Mouse (Mus musculus) Patski (cell line): Measurements from ENCODE around the gene Prrt1. TPM values are rescaled to one million over a fixed set of nuclear protein-coding genes. Genes with fewer than 3 reads are reported as not detected.

Experiments used
- ATAC-seq: fragments of 100-300 bp; one replicate; pipeline ENCODE4 v1.8.0; 2021
- CTCF ChIA-PET: fragments of 350-600 bp; sonication (Branson Sonifier 250); formaldehyde crosslinking; loops from one replicate; lab custom pipeline; 2022; ENCODE audit warnings: inconsistent platforms; lab: Charles Lee
- POLR2A ChIA-PET: fragments of 350-600 bp; sonication (Branson Sonifier 250); formaldehyde crosslinking; loops from one replicate; lab custom pipeline; 2022; ENCODE audit warnings: antibody characterized with exemption, inconsistent platforms; lab: Charles Lee
- DNase-seq: peaks from one replicate; pipeline ENCODE4 v3.0.0-alpha.2; 2011; ENCODE audit warnings: low read depth, low spot score
- H3K27me3 ChIP-seq: fragments of 371-371 bp; one replicate; pipeline ENCODE4 v1.5.1; 2021
- CTCF ChIP-seq: fragments of 100-300 bp; IDR thresholded peaks from one replicate; pipeline ENCODE4 v1.5.1; 2021
- in situ Hi-C: fragments of 300-500 bp; cut with MboI; formaldehyde crosslinking; loops from 3 replicates; pipeline ENCODE4 v1.11.1; 2018; ENCODE audit warnings: low pct_unique_long_range_greater_than_20kb, mixed read lengths
- polyA plus RNA-seq: library from polyadenylated mRNA; unstranded; gene quantifications from one replicate; pipeline ENCODE4 v1.2.3, GENCODE M21; 2021

Prrt1 gene
- polyA plus RNA-seq, 1 experiment from 2014 or later: 6.7 TPM

GRCm38 (mm10) chr17:34646906-34647787, 17.8 kb downstream of the Prrt1 start, which contains the start of gene Atf6b:
TSS of gene Atf6b (plus strand) at chr17:34647146.
- in situ Hi-C loops: loop anchor here (25.0 kb wide), 1 partner anchor 490 kb away; the partner anchor contains the start of genes Apom, Bag6 and D17H6S53E

GRCm38 (mm10) chr17:34648141-34648890, 19.0 kb downstream of the Prrt1 start:
- TF ChIP-seq CTCF: no peak
- H3K27me3 ChIP-seq: no peaks in the 10 kb centered on the region
- no peak for DNase-seq
- ChIA-PET CTCF (interaction anchor here (1.3 kb wide), 1 partner anchor 29 kb away, joined by 4 read pairs; no protein-coding TSS in a partner anchor), POLR2A (no interaction called here)
- ATAC-seq: no peak
- in situ Hi-C loops: loop anchor here (25.0 kb wide), 1 partner anchor 489 kb away; the partner anchor contains the start of genes Apom, Bag6 and D17H6S53E

More at GRCm38 (mm10) chr17:34646906-34647787, 17.8 kb downstream of the Prrt1 start, which contains the start of gene Atf6b:
- ChIA-PET POLR2A (no interaction called here), CTCF (interaction anchor here (1.3 kb wide), 1 partner anchor 28 kb away, joined by 4 read pairs; no protein-coding TSS in a partner anchor)
- no peak for TF ChIP-seq CTCF
- ATAC-seq (peak; percentile 92), DNase-seq (peak; percentile 79)
- H3K27me3 ChIP-seq: no peaks in the 10 kb centered on the region

DNA sequence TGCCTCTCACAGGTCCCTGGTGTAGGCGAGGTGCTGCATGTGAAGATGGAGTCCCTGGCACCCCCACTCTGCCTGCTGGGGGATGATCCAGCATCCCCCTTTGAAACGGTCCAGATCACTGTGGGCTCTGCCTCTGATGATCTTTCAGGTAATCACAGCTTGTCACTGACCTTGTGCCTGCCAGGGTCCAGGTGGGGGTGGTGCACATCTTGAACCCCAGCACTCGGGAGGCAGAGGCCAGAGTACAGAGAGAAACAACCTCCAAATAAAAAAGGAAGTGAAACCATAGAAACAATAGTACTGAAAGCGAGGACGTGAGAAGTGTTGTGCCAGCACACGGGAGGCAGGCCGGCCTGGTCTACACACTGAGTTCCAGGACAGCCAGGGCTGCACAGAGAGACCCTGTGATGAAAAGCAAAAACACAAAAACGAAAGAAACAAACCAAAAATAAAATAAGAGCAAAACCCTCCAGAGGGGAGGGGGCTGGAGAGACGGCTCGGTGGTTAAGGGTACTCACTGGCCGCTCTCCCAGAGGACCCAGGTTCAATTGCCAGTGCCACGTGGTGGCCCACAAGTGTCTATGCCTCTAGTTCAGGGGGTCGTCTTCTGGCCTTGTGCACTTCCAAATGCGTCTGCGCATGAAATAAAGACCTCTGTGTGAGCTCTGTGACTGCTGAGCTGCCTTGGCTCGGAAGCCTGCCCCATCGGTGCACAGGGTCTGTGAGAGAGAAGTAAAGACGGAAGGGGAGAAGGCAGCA, 20.0 kb downstream of the Prrt1 start:
- in situ Hi-C loops: loop anchor here (25.0 kb wide), 1 partner anchor 488 kb away; the partner anchor contains the start of genes Apom, Bag6 and D17H6S53E
- TF ChIP-seq CTCF: no peak
- ChIA-PET POLR2A (interaction anchor here (0.8 kb wide), 1 partner anchor 31 kb away, joined by 3 read pairs; no protein-coding TSS in a partner anchor), CTCF (interaction anchor here (1.1 kb wide), 1 partner anchor 8 kb away, joined by 3 read pairs; no protein-coding TSS in a partner anchor)
- DNase-seq (no peak), ATAC-seq (no peak)
- no peaks in the 10 kb centered on the region for H3K27me3 ChIP-seq

- in situ Hi-C loops: no loop called here
- ATAC-seq: no peak
- CTCF ChIA-PET: interaction anchor here (2.3 kb wide), 1 partner anchor 32 kb away, joined by 7 read pairs; no protein-coding TSS in a partner anchor
These were observed 21.4 kb downstream of the Prrt1 start for GRCm38 (mm10) chr17:34650781-34651180.

GRCm38 (mm10) chr17:34651507-34652221, 22.3 kb downstream of the Prrt1 start:
- ChIA-PET POLR2A (interaction anchor here (1.2 to 1.4 kb wide), 2 partner anchors 25 to 46 kb away, joined by 3 to 7 read pairs; no protein-coding TSS in a partner anchor), CTCF (interaction anchor here (2.3 kb wide), 1 partner anchor 33 kb away, joined by 7 read pairs; no protein-coding TSS in a partner anchor)
- no peak for TF ChIP-seq CTCF
- DNase-seq: no peak
- ATAC-seq: no peak
- H3K27me3 ChIP-seq: no peaks in the 10 kb centered on the region
- in situ Hi-C loops: no loop called here

More at GRCm38 (mm10) chr17:34650781-34651180, 21.4 kb downstream of the Prrt1 start:
- no peak for TF ChIP-seq CTCF
- POLR2A ChIA-PET: interaction anchor here (1.2 to 1.4 kb wide), 3 partner anchors 24 to 45 kb away, joined by 3 to 7 read pairs (median 3); no protein-coding TSS in a partner anchor
- DNase-seq: no peak
- no peaks in the 10 kb centered on the region for H3K27me3 ChIP-seq

DNA sequence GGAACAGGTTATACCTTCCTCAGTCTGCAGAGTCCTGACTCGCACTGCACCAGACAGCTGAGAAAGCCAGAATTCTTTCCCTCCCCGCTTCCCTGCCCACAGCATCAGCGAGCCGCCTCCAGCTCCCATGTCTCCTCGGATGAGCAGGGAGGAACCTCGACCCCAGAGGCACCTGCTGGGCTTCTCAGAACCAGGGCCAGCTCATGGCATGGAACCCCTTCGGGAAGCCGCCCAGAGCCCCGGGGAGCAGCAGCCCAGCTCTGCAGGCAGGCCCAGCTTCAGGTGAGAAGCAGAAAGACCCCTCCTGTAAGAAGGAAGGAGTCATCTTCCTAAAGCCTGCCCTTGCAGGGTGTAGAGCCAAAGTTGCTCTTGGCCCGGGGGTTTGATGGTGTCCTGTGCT, 23.2 kb downstream of the Prrt1 start:
- POLR2A ChIA-PET: no interaction called here
- in situ Hi-C loops: no loop called here
- CTCF ChIA-PET: interaction anchor here (1.3 to 2.3 kb wide), 2 partner anchors 26 to 34 kb away, joined by 5 to 7 read pairs; no protein-coding TSS in a partner anchor

GRCm38 (mm10) chr17:34652985-34653384, 23.7 kb downstream of the Prrt1 start:
- DNase-seq (no peak), ATAC-seq (no peak)
- in situ Hi-C loops: no loop called here
- POLR2A ChIA-PET: no interaction called here
- no peak for TF ChIP-seq CTCF
- CTCF ChIA-PET: interaction anchor here (1.3 to 2.3 kb wide), 3 partner anchors 27 to 59 kb away, joined by 5 to 7 read pairs (median 5); no protein-coding TSS in a partner anchor
- no peaks in the 10 kb centered on the region for H3K27me3 ChIP-seq

More for the DNA sequence above, 23.2 kb downstream of the Prrt1 start:
- DNase-seq (no peak), ATAC-seq (no peak)
- TF ChIP-seq CTCF: no peak
- no peaks in the 10 kb centered on the region for H3K27me3 ChIP-seq

GRCm38 (mm10) chr17:34653746-34654285, 24.5 kb downstream of the Prrt1 start:
- ATAC-seq: no peak
- ChIA-PET CTCF (interaction anchor here (1.3 to 1.4 kb wide), 2 partner anchors 27 to 58 kb away, joined by 5 read pairs; no protein-coding TSS in a partner anchor), POLR2A (no interaction called here)
- no peak for DNase-seq
- H3K27me3 ChIP-seq: no peaks in the 10 kb centered on the region
- TF ChIP-seq CTCF: no peak
- in situ Hi-C loops: no loop called here
